Mouse (Mus musculus): Measurements from ENCODE around the gene Chil4. TPM values are rescaled to one million over a fixed set of nuclear protein-coding genes. Genes with fewer than 3 reads are reported as not detected.
"Not testable (repeated sequence)": the region's sequence is repeated elsewhere in the genome, so short reads cannot be mapped to it uniquely, and the experiment has no call there.

Chil4 gene
- polyA plus RNA-seq (2012; rRNA removed): not detected in 2 replicates

- no peak for DNase-seq
- H3K27ac ChIP-seq (ENCODE audit: insufficient read depth, low read length): no peak within 1 kb of the TSS
- WGBS: 98% methylated on average over 2 of the region's 2 CpGs
- H3K27me3 ChIP-seq (ENCODE audit: control insufficient read depth, insufficient read depth, low read length): no peaks in the 10 kb centered on the region
- no peak for TF ChIP-seq CTCF (IDR thresholded peaks at IDR 0.05; ENCODE audit: borderline replicate concordance, insufficient read depth, low read depth, low read length)
- no peak for TF ChIP-seq POLR2A (IDR thresholded peaks at IDR 0.05; ENCODE audit: borderline replicate concordance, insufficient read depth, low read length)
- H3K4me1 ChIP-seq (ENCODE audit: control insufficient read depth, insufficient read depth, low read length): no peaks in the 10 kb centered on the region
- H3K4me3 ChIP-seq (replicated peaks; ENCODE audit: insufficient read depth, low read depth, low read length): no peak within 1 kb of the TSS
Observed at GRCm38 (mm10) chr3:106219407-106219806, at the start of gene Chil4. Chil4 (minus strand) TSS chr3:106219507.

DNA sequence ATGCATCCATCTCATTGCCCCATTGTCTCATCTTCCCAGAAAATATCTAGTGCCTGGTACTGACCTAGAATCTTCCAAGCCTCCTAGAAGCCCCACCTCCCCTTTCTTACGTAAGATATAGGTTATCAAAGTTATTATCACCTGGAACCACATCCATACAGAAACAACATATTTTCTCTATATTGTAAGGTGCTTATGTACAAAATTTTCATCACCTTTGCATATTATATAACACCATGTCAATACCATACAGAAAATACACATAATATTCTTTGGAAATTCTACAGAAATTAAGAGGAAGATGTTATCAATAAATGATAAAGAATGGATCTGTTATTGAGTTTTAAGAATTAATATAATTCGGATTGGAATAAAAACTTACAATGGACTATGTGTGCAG lies 46.5 kb upstream of the Chil4 start:
- no peaks in the 10 kb centered on the region for H3K27me3 ChIP-seq (ENCODE audit: control insufficient read depth, insufficient read depth, low read length)
- 88% methylated on average over 2 of the region's 2 CpGs for WGBS
- no peak overlapping the region for H3K4me3 ChIP-seq (replicated peaks; ENCODE audit: insufficient read depth, low read depth, low read length)
- DNase-seq: no peak
- H3K27ac ChIP-seq (ENCODE audit: insufficient read depth, low read length): no peak overlapping the region
- H3K4me1 ChIP-seq (ENCODE audit: control insufficient read depth, insufficient read depth, low read length): no peaks in the 10 kb centered on the region
- TF ChIP-seq POLR2A (IDR thresholded peaks at IDR 0.05; ENCODE audit: borderline replicate concordance, insufficient read depth, low read length) (no peak), CTCF (IDR thresholded peaks at IDR 0.05; ENCODE audit: borderline replicate concordance, insufficient read depth, low read depth, low read length) (no peak)

- no peak for TF ChIP-seq CTCF (IDR thresholded peaks at IDR 0.05; ENCODE audit: borderline replicate concordance, insufficient read depth, low read depth, low read length)
- TF ChIP-seq POLR2A (IDR thresholded peaks at IDR 0.05; ENCODE audit: borderline replicate concordance, insufficient read depth, low read length): no peak
- H3K4me1 ChIP-seq (ENCODE audit: control insufficient read depth, insufficient read depth, low read length): no peaks in the 10 kb centered on the region
- no peak for DNase-seq
- H3K27me3 ChIP-seq (ENCODE audit: control insufficient read depth, insufficient read depth, low read length): no peaks in the 10 kb centered on the region
- H3K27ac ChIP-seq (ENCODE audit: insufficient read depth, low read length): no peak overlapping the region
- H3K4me3 ChIP-seq (replicated peaks; ENCODE audit: insufficient read depth, low read depth, low read length): no peak overlapping the region
Observed at GRCm38 (mm10) chr3:106264854-106265253, 45.5 kb upstream of the Chil4 start.

GRCm38 (mm10) chr3:106257076-106257475 lies 37.8 kb upstream of the Chil4 start:
- H3K27me3 ChIP-seq (ENCODE audit: control insufficient read depth, insufficient read depth, low read length); DNase-seq; H3K27ac ChIP-seq (ENCODE audit: insufficient read depth, low read length); H3K4me1 ChIP-seq (ENCODE audit: control insufficient read depth, insufficient read depth, low read length); H3K4me3 ChIP-seq (replicated peaks; ENCODE audit: insufficient read depth, low read depth, low read length): not testable (repeated sequence)
- 89% methylated on average over 11 of the region's 11 CpGs for WGBS

DNA sequence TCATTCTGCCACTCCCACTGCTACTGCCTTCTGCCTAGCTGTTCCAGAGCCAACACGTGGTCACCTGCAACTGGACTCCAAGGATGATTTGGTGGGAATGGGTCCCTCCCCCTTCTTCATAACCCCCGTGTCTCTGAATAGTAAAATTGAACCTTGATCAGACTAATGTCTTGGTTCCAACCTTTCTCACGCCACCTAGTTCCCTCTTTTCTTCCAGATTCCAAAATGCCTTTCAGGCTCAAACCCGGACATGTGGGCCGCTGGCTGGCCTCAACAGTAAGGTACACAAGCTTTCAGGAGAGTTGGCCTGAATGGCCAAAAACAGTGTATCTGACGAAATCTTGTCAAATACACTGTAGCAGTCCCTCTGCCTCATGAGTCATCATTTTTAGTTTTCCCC lies 33.4 kb upstream of the Chil4 start:
- Histone ChIP-seq H3K4me1 (ENCODE audit: control insufficient read depth, insufficient read depth, low read length) (no peaks in the 10 kb centered on the region), H3K27ac (ENCODE audit: insufficient read depth, low read length) (no peak overlapping the region), H3K27me3 (ENCODE audit: control insufficient read depth, insufficient read depth, low read length) (no peaks in the 10 kb centered on the region), H3K4me3 (replicated peaks; ENCODE audit: insufficient read depth, low read depth, low read length) (no peak overlapping the region)
- 87% methylated on average over 6 of the region's 6 CpGs for WGBS
- TF ChIP-seq CTCF (IDR thresholded peaks at IDR 0.05; ENCODE audit: borderline replicate concordance, insufficient read depth, low read depth, low read length) (no peak), POLR2A (IDR thresholded peaks at IDR 0.05; ENCODE audit: borderline replicate concordance, insufficient read depth, low read length) (no peak)
- no peak for DNase-seq

GRCm38 (mm10) chr3:106250763-106251399 lies 31.6 kb upstream of the Chil4 start:
- 62% methylated on average over 5 of the region's 5 CpGs for WGBS
- not testable (repeated sequence) for H3K27me3 ChIP-seq (ENCODE audit: control insufficient read depth, insufficient read depth, low read length); H3K4me1 ChIP-seq (ENCODE audit: control insufficient read depth, insufficient read depth, low read length); H3K4me3 ChIP-seq (replicated peaks; ENCODE audit: insufficient read depth, low read depth, low read length); H3K27ac ChIP-seq (ENCODE audit: insufficient read depth, low read length); DNase-seq

GRCm38 (mm10) chr3:106247369-106247768 lies 28.1 kb upstream of the Chil4 start:
- not testable (repeated sequence) for H3K27me3 ChIP-seq (ENCODE audit: control insufficient read depth, insufficient read depth, low read length); H3K4me1 ChIP-seq (ENCODE audit: control insufficient read depth, insufficient read depth, low read length); H3K4me3 ChIP-seq (replicated peaks; ENCODE audit: insufficient read depth, low read depth, low read length); H3K27ac ChIP-seq (ENCODE audit: insufficient read depth, low read length); DNase-seq
- 85% methylated on average over 9 of the region's 9 CpGs for WGBS

- not testable (repeated sequence) for H3K4me1 ChIP-seq (ENCODE audit: control insufficient read depth, insufficient read depth, low read length); H3K27ac ChIP-seq (ENCODE audit: insufficient read depth, low read length); DNase-seq; H3K4me3 ChIP-seq (replicated peaks; ENCODE audit: insufficient read depth, low read depth, low read length); H3K27me3 ChIP-seq (ENCODE audit: control insufficient read depth, insufficient read depth, low read length)
- 91% methylated on average over 1 of the region's 1 CpGs for WGBS
Observed at GRCm38 (mm10) chr3:106240210-106240609, 20.9 kb upstream of the Chil4 start.

DNA sequence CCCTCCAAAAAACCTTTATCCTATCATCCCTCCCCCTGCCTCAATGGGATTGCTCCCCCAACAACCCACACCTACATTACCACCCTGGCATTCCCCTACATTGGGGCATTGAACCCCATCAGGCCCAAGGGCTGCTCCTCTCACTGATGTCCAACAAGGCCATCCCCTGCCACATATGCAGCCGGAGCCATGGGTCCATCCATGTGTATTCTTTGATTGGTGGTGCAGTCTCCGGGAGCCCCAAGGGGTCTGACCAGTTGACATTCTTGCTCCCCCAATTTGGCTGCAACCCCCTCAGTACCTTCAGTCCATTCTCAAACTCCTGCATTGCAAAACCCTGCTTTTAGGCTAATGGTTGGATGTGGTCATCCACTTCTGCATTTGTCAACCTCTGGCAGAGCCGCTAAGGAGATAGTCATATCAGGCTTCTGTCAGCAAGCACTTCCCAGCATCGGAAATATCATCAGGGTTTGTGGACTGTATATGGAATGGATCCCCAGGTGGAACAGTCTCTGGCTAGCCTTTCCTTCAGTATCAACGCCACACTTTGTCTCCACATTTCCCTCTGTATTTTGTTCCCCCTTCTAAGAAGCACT lies 20.0 kb upstream of the Chil4 start:
- no peak overlapping the region for H3K27ac ChIP-seq (ENCODE audit: insufficient read depth, low read length)
- TF ChIP-seq POLR2A (IDR thresholded peaks at IDR 0.05; ENCODE audit: borderline replicate concordance, insufficient read depth, low read length) (no peak), CTCF (IDR thresholded peaks at IDR 0.05; ENCODE audit: borderline replicate concordance, insufficient read depth, low read depth, low read length) (no peak)
- H3K4me3 ChIP-seq (replicated peaks; ENCODE audit: insufficient read depth, low read depth, low read length): no peak overlapping the region
- H3K4me1 ChIP-seq (ENCODE audit: control insufficient read depth, insufficient read depth, low read length): no peaks in the 10 kb centered on the region
- DNase-seq: no peak
- 93% methylated on average over 5 of the region's 5 CpGs for WGBS
- H3K27me3 ChIP-seq (ENCODE audit: control insufficient read depth, insufficient read depth, low read length): no peaks in the 10 kb centered on the region

- H3K4me1 ChIP-seq (ENCODE audit: control insufficient read depth, insufficient read depth, low read length); H3K27ac ChIP-seq (ENCODE audit: insufficient read depth, low read length); H3K27me3 ChIP-seq (ENCODE audit: control insufficient read depth, insufficient read depth, low read length); H3K4me3 ChIP-seq (replicated peaks; ENCODE audit: insufficient read depth, low read depth, low read length); DNase-seq: not testable (repeated sequence)
- WGBS: 57% methylated on average over 3 of the region's 3 CpGs
Observed at GRCm38 (mm10) chr3:106223391-106223790, 4.1 kb upstream of the Chil4 start.

Measured in cerebellum, adult 2 months (tissue).